Mouse (Mus musculus) liver, embryonic 14.5 days (tissue): ENCODE data around the gene Chrnb1. TPM values are rescaled to one million over a fixed set of nuclear protein-coding genes. Genes with fewer than 3 reads are reported as not detected.

Experiments
- ATAC-seq: fragments of 200-750 bp; cut with Nextera tagmentation; 2 replicates; pipeline ENCODE4 v1.8.0; 2017; ENCODE audit warnings: moderate number of reproducible peaks, mild to moderate bottlenecking, moderate library complexity; ENCODE audit not compliant: insufficient read depth
- DNase-seq, 3 experiments: peaks; one replicate each; pipeline ENCODE4 v3.0.0-alpha.2; 2012 to 2013; ENCODE audit warnings: low read depth in 3 of 3, low spot score in 3 of 3
- H3K27ac ChIP-seq: fragments of 300-500 bp; sonication (generic); 2 replicates; pipeline ENCODE4 v1.5.1; 2014; ENCODE audit warnings: moderate library complexity, mild to moderate bottlenecking, control low read depth, inconsistent platforms
- H3K27me3 ChIP-seq: fragments of 300-500 bp; sonication (generic); 2 replicates; pipeline ENCODE4 v1.6.1; 2014; ENCODE audit warnings: mild to moderate bottlenecking, low read length, moderate library complexity; ENCODE audit not compliant: control insufficient read depth, insufficient read depth
- H3K36me3 ChIP-seq: fragments of 300-500 bp; sonication (generic); replicated peaks from 2 replicates; pipeline ENCODE4 v1.6.1; 2014; ENCODE audit warnings: low read depth; ENCODE audit not compliant: control insufficient read depth, insufficient read depth
- H3K4me1 ChIP-seq, 2 experiments: fragments of 200-500 bp in 1 of 2; fragments of 300-500 bp in 1 of 2; sonication (generic) in 1 of 2; replicated peaks; 2 replicates each; pipeline ENCODE4 v1.6.1; 2012 to 2014; ENCODE audit warnings: antibody characterized with exemption in 1 of 2, inconsistent platforms in 1 of 2, low read length in 1 of 2; ENCODE audit not compliant: control insufficient read depth in 2 of 2, insufficient read depth in 2 of 2
- H3K4me2 ChIP-seq: fragments of 300-500 bp; sonication (generic); 2 replicates; pipeline ENCODE4 v1.6.1; 2014; ENCODE audit warnings: low read depth, mild to moderate bottlenecking, control low read depth, moderate library complexity
- H3K4me3 ChIP-seq, 2 experiments: fragments of 200-500 bp in 1 of 2; fragments of 300-500 bp in 1 of 2; sonication (generic) in 1 of 2; 2 replicates each; pipeline ENCODE4 v1.5.1; 2012 to 2014; ENCODE audit warnings: low read depth in 2 of 2, low read length in 2 of 2, mild to moderate bottlenecking in 2 of 2, control low read depth in 1 of 2, inconsistent platforms in 1 of 2, moderate library complexity in 1 of 2; ENCODE audit not compliant: insufficient read depth in 1 of 2
- H3K9ac ChIP-seq: fragments of 300-500 bp; sonication (generic); replicated peaks from 2 replicates; pipeline ENCODE4 v1.6.1; 2014; ENCODE audit warnings: mild to moderate bottlenecking, control low read depth, moderate library complexity
- H3K9me3 ChIP-seq: fragments of 300-500 bp; sonication (generic); 2 replicates; pipeline ENCODE4 v1.6.1; 2016; ENCODE audit warnings: low read length, mixed read lengths; ENCODE audit not compliant: control insufficient read depth
- CTCF ChIP-seq: IDR thresholded peaks from 2 replicates; pipeline ENCODE4 v1.5.1; 2016; ENCODE audit warnings: antibody characterized with exemption, low read depth, control low read depth
- EP300 ChIP-seq: IDR thresholded peaks from 2 replicates; pipeline ENCODE4 v1.6.1; 2016; ENCODE audit warnings: antibody characterized with exemption, low read depth
- WGBS: fragments of 180-500 bp; shearing (Covaris S2); extraction: QIAGEN DNeasy Blood & Tissue Kit; methylation state at CpG from one replicate; pipeline ENCODE4 v1.1.7; 2014; ENCODE audit not compliant: insufficient replicate concordance; 5-methylcytosine and 5-hydroxymethylcytosine counted together
- polyA plus RNA-seq, 2 experiments: library from polyadenylated mRNA; depleted of rRNA in 1 of 2; stranded (reverse) in 1 of 2; unstranded in 1 of 2; fragments of >200 nt; fragmentation: Nextera tagmentation in 1 of 2; extraction: Ambion mirVana in 1 of 2; gene quantifications; 2 replicates each; pipeline versions ENCODE4 v1.2.1 to v1.2.3; 2012 to 2014

Gene Chrnb1
- polyA plus RNA-seq, 2 experiments: 0.33 to 0.58 TPM

DNA sequence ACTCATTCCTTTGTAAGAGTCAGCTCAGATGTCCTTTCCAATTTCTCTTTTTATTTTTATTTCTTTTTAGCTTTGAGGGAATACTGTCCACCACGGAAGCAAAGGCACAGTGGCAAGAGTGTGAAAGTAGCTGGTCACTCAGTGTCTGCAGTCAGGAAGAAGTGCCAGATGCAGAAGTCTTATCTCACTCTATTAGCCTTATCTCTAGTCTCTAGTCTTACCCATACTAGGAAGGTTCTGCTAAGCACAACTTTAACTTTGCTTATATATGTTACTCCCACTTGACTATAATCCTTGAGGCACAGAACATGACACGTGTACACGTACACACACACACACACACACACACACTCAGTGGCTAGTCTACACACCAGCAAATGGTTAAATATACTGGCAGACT is 44.1 kb downstream of the Chrnb1 start:
- Histone ChIP-seq H3K4me3 (no peak overlapping the region), H3K36me3 (peaks cover 30% of the 10 kb centered on the region), H3K4me1 (peaks cover 32 to 38% of the 10 kb centered on the region in 2 experiments), H3K27ac (peak overlapping the region; percentile 11; the same call in 1 of the 2 replicates), H3K9ac (no peak overlapping the region; the same call in 1 of the 2 replicates), H3K4me2 (peak overlapping the region; percentile 43), H3K9me3 (no peaks in the 10 kb centered on the region), H3K27me3 (no peaks in the 10 kb centered on the region)
- DNase-seq: no peak
- peak; percentile 42; the same call in 1 of the 2 replicates for ATAC-seq
- 15% methylated on average over 3 of the region's 3 CpGs for WGBS
- TF ChIP-seq EP300 (no peak), CTCF (no peak)

Other genes with a start within 250 kb of the Chrnb1 start
Only the 30 nearest of the 45 such genes appear.
- 18.4 and 21.7 TPM in 2 replicates for gene Fxr2, start 163.0 kb downstream of the Chrnb1 start, polyA plus RNA-seq (2012; rRNA removed)
- 5.4 and 7.7 TPM in 2 replicates for gene Fxr2, start 163.0 kb downstream of the Chrnb1 start, polyA plus RNA-seq (2014; fragmentation: Nextera tagmentation; extraction: Ambion mirVana)
- not detected in 2 replicates for gene Sox15, start 140.6 kb downstream of the Chrnb1 start, polyA plus RNA-seq (2012; rRNA removed)
- not detected in 2 replicates for gene Sox15, start 140.6 kb downstream of the Chrnb1 start, polyA plus RNA-seq (2014; fragmentation: Nextera tagmentation; extraction: Ambion mirVana)
- gene Mpdu1, start 133.3 kb downstream of the Chrnb1 start, polyA plus RNA-seq (2012; rRNA removed): 40.4 and 60.1 TPM in 2 replicates
- 13.8 and 16.0 TPM in 2 replicates for gene Mpdu1, start 133.3 kb downstream of the Chrnb1 start, polyA plus RNA-seq (2014; fragmentation: Nextera tagmentation; extraction: Ambion mirVana)
- gene Cd68, start 129.8 kb downstream of the Chrnb1 start, polyA plus RNA-seq (2012; rRNA removed): 9.4 and 12.3 TPM in 2 replicates
- 17.7 and 18.9 TPM in 2 replicates for gene Cd68, start 129.8 kb downstream of the Chrnb1 start, polyA plus RNA-seq (2014; fragmentation: Nextera tagmentation; extraction: Ambion mirVana)
- gene Eif4a1, start 123.5 kb downstream of the Chrnb1 start, polyA plus RNA-seq (2012; rRNA removed): 312 and 420 TPM in 2 replicates
- gene Eif4a1, start 123.5 kb downstream of the Chrnb1 start, polyA plus RNA-seq (2014; fragmentation: Nextera tagmentation; extraction: Ambion mirVana): 316 TPM in 2 replicates
- gene Senp3, start 113.9 kb downstream of the Chrnb1 start, polyA plus RNA-seq (2012; rRNA removed): 37.0 and 45.8 TPM in 2 replicates
- 21.0 and 24.5 TPM in 2 replicates for gene Senp3, start 113.9 kb downstream of the Chrnb1 start, polyA plus RNA-seq (2014; fragmentation: Nextera tagmentation; extraction: Ambion mirVana)
- 0.21 and 0.26 TPM in 2 replicates for gene Tnfsf13, start 110.2 kb downstream of the Chrnb1 start, polyA plus RNA-seq (2012; rRNA removed)
- 0.20 TPM in 1 of 2 replicates, not detected in the other for gene Tnfsf13, start 110.2 kb downstream of the Chrnb1 start, polyA plus RNA-seq (2014; fragmentation: Nextera tagmentation; extraction: Ambion mirVana)
- 3.7 and 4.3 TPM in 2 replicates for gene Tnfsf12, start 100.1 kb downstream of the Chrnb1 start, polyA plus RNA-seq (2012; rRNA removed)
- gene Tnfsf12, start 100.1 kb downstream of the Chrnb1 start, polyA plus RNA-seq (2014; fragmentation: Nextera tagmentation; extraction: Ambion mirVana): 2.6 and 3.1 TPM in 2 replicates
- gene Tnfsfm13, start 99.8 kb downstream of the Chrnb1 start, polyA plus RNA-seq (2012; rRNA removed): 0.53 and 0.80 TPM in 2 replicates
- 0.70 and 1.7 TPM in 2 replicates for gene Tnfsfm13, start 99.8 kb downstream of the Chrnb1 start, polyA plus RNA-seq (2014; fragmentation: Nextera tagmentation; extraction: Ambion mirVana)
- 14.3 and 16.0 TPM in 2 replicates for gene Polr2a, start 37.3 kb downstream of the Chrnb1 start, polyA plus RNA-seq (2012; rRNA removed)
- gene Polr2a, start 37.3 kb downstream of the Chrnb1 start, polyA plus RNA-seq (2014; fragmentation: Nextera tagmentation; extraction: Ambion mirVana): 19.5 and 22.4 TPM in 2 replicates
- not detected in 2 replicates for gene Slc35g3, start 34.0 kb downstream of the Chrnb1 start, polyA plus RNA-seq (2012; rRNA removed)
- not detected in 2 replicates for gene Slc35g3, start 34.0 kb downstream of the Chrnb1 start, polyA plus RNA-seq (2014; fragmentation: Nextera tagmentation; extraction: Ambion mirVana)
- 1.4 and 1.5 TPM in 2 replicates for gene Zbtb4, start 30.0 kb downstream of the Chrnb1 start, polyA plus RNA-seq (2012; rRNA removed)
- 0.45 and 0.58 TPM in 2 replicates for gene Zbtb4, start 30.0 kb downstream of the Chrnb1 start, polyA plus RNA-seq (2014; fragmentation: Nextera tagmentation; extraction: Ambion mirVana)
- gene Fgf11, start 5.9 kb upstream of the Chrnb1 start, polyA plus RNA-seq (2012; rRNA removed): 0.41 and 0.42 TPM in 2 replicates
- 0.06 and 0.13 TPM in 2 replicates for gene Fgf11, start 5.9 kb upstream of the Chrnb1 start, polyA plus RNA-seq (2014; fragmentation: Nextera tagmentation; extraction: Ambion mirVana)
- gene Tmem102, start 9.7 kb upstream of the Chrnb1 start, polyA plus RNA-seq (2012; rRNA removed): 0.25 TPM in 2 replicates
- 0.57 and 0.80 TPM in 2 replicates for gene Tmem102, start 9.7 kb upstream of the Chrnb1 start, polyA plus RNA-seq (2014; fragmentation: Nextera tagmentation; extraction: Ambion mirVana)
- gene Gm39566, start 19.4 kb upstream of the Chrnb1 start, polyA plus RNA-seq (2012; rRNA removed): not detected in 2 replicates
- gene Gm39566, start 19.4 kb upstream of the Chrnb1 start, polyA plus RNA-seq (2014; fragmentation: Nextera tagmentation; extraction: Ambion mirVana): not detected in 2 replicates
- gene Spem2, start 22.5 kb upstream of the Chrnb1 start, polyA plus RNA-seq (2012; rRNA removed): not detected in 2 replicates
- gene Spem2, start 22.5 kb upstream of the Chrnb1 start, polyA plus RNA-seq (2014; fragmentation: Nextera tagmentation; extraction: Ambion mirVana): not detected in 2 replicates
- not detected in 2 replicates for gene Spem1, start 26.2 kb upstream of the Chrnb1 start, polyA plus RNA-seq (2012; rRNA removed)
- gene Spem1, start 26.2 kb upstream of the Chrnb1 start, polyA plus RNA-seq (2014; fragmentation: Nextera tagmentation; extraction: Ambion mirVana): not detected in 2 replicates
- gene Nlgn2, start 41.8 kb upstream of the Chrnb1 start, polyA plus RNA-seq (2012; rRNA removed): 2.0 and 2.2 TPM in 2 replicates
- gene Nlgn2, start 41.8 kb upstream of the Chrnb1 start, polyA plus RNA-seq (2014; fragmentation: Nextera tagmentation; extraction: Ambion mirVana): 0.48 and 0.76 TPM in 2 replicates
- 143 and 197 TPM in 2 replicates for gene Tmem256, start 42.6 kb upstream of the Chrnb1 start, polyA plus RNA-seq (2012; rRNA removed)
- 384 and 393 TPM in 2 replicates for gene Tmem256, start 42.6 kb upstream of the Chrnb1 start, polyA plus RNA-seq (2014; fragmentation: Nextera tagmentation; extraction: Ambion mirVana)
- gene Plscr3, start 50.4 kb upstream of the Chrnb1 start, polyA plus RNA-seq (2012; rRNA removed): 18.0 and 20.0 TPM in 2 replicates
- 22.8 and 25.0 TPM in 2 replicates for gene Plscr3, start 50.4 kb upstream of the Chrnb1 start, polyA plus RNA-seq (2014; fragmentation: Nextera tagmentation; extraction: Ambion mirVana)
- 1.2 TPM in 2 replicates for gene Tnk1, start 62.8 kb upstream of the Chrnb1 start, polyA plus RNA-seq (2012; rRNA removed)
- gene Tnk1, start 62.8 kb upstream of the Chrnb1 start, polyA plus RNA-seq (2014; fragmentation: Nextera tagmentation; extraction: Ambion mirVana): 0.43 and 0.80 TPM in 2 replicates
- gene Tmem95, start 82.1 kb upstream of the Chrnb1 start, polyA plus RNA-seq (2012; rRNA removed): not detected in 2 replicates
- gene Tmem95, start 82.1 kb upstream of the Chrnb1 start, polyA plus RNA-seq (2014; fragmentation: Nextera tagmentation; extraction: Ambion mirVana): not detected in 2 replicates
- gene Kctd11, start 85.5 kb upstream of the Chrnb1 start, polyA plus RNA-seq (2012; rRNA removed): 0.93 TPM in 2 replicates
- 0.53 and 1.00 TPM in 2 replicates for gene Kctd11, start 85.5 kb upstream of the Chrnb1 start, polyA plus RNA-seq (2014; fragmentation: Nextera tagmentation; extraction: Ambion mirVana)
- 2.7 and 2.8 TPM in 2 replicates for gene Acap1, start 99.6 kb upstream of the Chrnb1 start, polyA plus RNA-seq (2012; rRNA removed)
- 2.9 and 3.3 TPM in 2 replicates for gene Acap1, start 99.6 kb upstream of the Chrnb1 start, polyA plus RNA-seq (2014; fragmentation: Nextera tagmentation; extraction: Ambion mirVana)
- 0.40 and 0.48 TPM in 2 replicates for gene 2810408A11Rik, start 105.0 kb upstream of the Chrnb1 start, polyA plus RNA-seq (2012; rRNA removed)
- gene 2810408A11Rik, start 105.0 kb upstream of the Chrnb1 start, polyA plus RNA-seq (2014; fragmentation: Nextera tagmentation; extraction: Ambion mirVana): 0.93 and 1.7 TPM in 2 replicates
- gene Neurl4, start 105.1 kb upstream of the Chrnb1 start, polyA plus RNA-seq (2012; rRNA removed): 13.1 and 20.5 TPM in 2 replicates
- 2.5 and 3.4 TPM in 2 replicates for gene Neurl4, start 105.1 kb upstream of the Chrnb1 start, polyA plus RNA-seq (2014; fragmentation: Nextera tagmentation; extraction: Ambion mirVana)
- gene Gps2, start 117.9 kb upstream of the Chrnb1 start, polyA plus RNA-seq (2012; rRNA removed): 79.5 and 93.1 TPM in 2 replicates
- gene Gps2, start 117.9 kb upstream of the Chrnb1 start, polyA plus RNA-seq (2014; fragmentation: Nextera tagmentation; extraction: Ambion mirVana): 82.7 and 91.2 TPM in 2 replicates
- gene Eif5a, start 126.0 kb upstream of the Chrnb1 start, polyA plus RNA-seq (2012; rRNA removed): 652 and 846 TPM in 2 replicates
- gene Eif5a, start 126.0 kb upstream of the Chrnb1 start, polyA plus RNA-seq (2014; fragmentation: Nextera tagmentation; extraction: Ambion mirVana): 1,316 and 1,415 TPM in 2 replicates
- 0.57 and 0.58 TPM in 2 replicates for gene Ybx2, start 139.9 kb upstream of the Chrnb1 start, polyA plus RNA-seq (2012; rRNA removed)
- gene Ybx2, start 139.9 kb upstream of the Chrnb1 start, polyA plus RNA-seq (2014; fragmentation: Nextera tagmentation; extraction: Ambion mirVana): 0.23 TPM in 1 of 2 replicates, not detected in the other
- 17.0 and 17.4 TPM in 2 replicates for gene Slc2a4, start 152.2 kb upstream of the Chrnb1 start, polyA plus RNA-seq (2012; rRNA removed)
- 12.6 and 14.0 TPM in 2 replicates for gene Slc2a4, start 152.2 kb upstream of the Chrnb1 start, polyA plus RNA-seq (2014; fragmentation: Nextera tagmentation; extraction: Ambion mirVana)